Mouse (Mus musculus): ENCODE measurements around the gene Slc39a10. TPM values are rescaled to one million over a fixed set of nuclear protein-coding genes. Genes with fewer than 3 reads are reported as not detected.

Gene Slc39a10
- 41.8 and 45.0 TPM in 2 replicates for polyA plus RNA-seq (2021; fragmentation: Nextera tagmentation)
- long read RNA-seq, experiment 1, full-length matches to known transcripts: 14 of 99 reads
- long read RNA-seq, experiment 1, partial matches to known transcripts: 57 of 99 reads
- long read RNA-seq, experiment 1, other reads (novel, unspliced or antisense): 28 of 99 reads
- long read RNA-seq, experiment 2, full-length matches to known transcripts: 222 of 276 reads
- long read RNA-seq, experiment 2, partial matches to known transcripts: 31 of 276 reads
- long read RNA-seq, experiment 2, other reads (novel, unspliced or antisense): 23 of 276 reads

DNA sequence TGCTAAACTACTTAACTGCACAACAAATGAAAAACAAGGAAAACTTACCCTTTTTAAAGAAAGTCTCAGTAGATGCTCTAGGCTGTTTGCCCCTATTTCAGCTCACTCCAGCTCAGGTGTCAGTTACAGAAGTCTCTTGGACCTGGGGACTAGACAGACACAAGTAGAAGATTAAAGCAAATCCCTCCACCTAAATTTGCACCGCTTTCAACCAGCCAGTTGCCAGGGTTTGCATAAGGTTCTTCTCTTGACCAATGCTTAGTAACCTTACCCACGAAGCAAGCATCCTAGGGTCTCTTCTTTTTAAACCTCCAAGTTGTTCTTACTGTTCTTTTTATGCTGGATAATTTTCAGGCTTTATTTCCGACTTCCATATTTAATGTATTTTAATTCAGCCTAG lies at the start of gene Slc39a10:
TSS of gene Slc39a10 (minus strand) at position 101 of the 400 bp plus-strand sequence.

